Mouse (Mus musculus) layer of hippocampus, adult 11-12 months (tissue): Measurements from ENCODE around the gene Pramel3.
"Not testable (repeated sequence)": the region's sequence is repeated elsewhere in the genome, so short reads cannot be mapped to it uniquely, and the experiment has no call there.

ENCODE experiments used
- DNase-seq: peaks from one replicate; pipeline ENCODE4 v3.0.0; 2022; ENCODE audit warnings: low spot score

The Pramel3 gene

GRCm38 (mm10) chrX:135302007-135302406, at the start of gene Pramel3:
Pramel3 (plus strand) TSS chrX:135302307.
- DNase-seq, result not testable (repeated sequence)

- DNase-seq, result not testable (repeated sequence)
Measured at GRCm38 (mm10) chrX:135360685-135361084, 58.6 kb downstream of the Pramel3 start.

- DNase-seq, result not testable (repeated sequence)
Measured at GRCm38 (mm10) chrX:135361943-135362342, 59.8 kb downstream of the Pramel3 start.
